In the genomic region with DNA sequence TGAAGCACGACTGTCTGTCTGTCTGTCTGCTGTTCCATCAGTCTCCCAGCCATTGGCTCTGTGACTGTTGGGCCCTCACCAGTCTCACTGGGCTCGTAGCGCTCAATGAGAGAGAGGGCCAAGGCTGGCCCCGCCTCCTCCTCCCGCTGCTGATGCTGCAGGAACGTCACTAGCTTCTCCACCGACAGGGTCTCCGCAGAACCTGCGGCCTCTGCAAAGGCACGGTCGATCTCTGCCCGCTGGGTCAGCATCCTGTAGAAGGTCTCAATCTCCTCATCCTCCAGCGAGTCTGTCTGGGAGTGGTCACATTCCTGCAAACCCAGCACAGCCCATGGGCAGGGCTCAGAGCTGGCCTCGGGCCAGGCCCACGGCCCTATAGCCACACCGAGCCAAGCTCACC, we compare ENCODE assay signal across 18 mouse cellular contexts. TPM values are rescaled to one million over a fixed set of nuclear protein-coding genes. Genes with fewer than 3 reads are reported as not detected.
DNase-seq lines count a peak whose midpoint lies in the region; ATAC-seq and TF ChIP-seq lines count a peak whose summit lies in the region.
"Had no signal": no experiment of that assay in that cellular context is flagged by ENCODE, and none has a peak within 500 bp of the region (broad histone marks: within the 10 kb centered on the region; RNA-seq: fewer than 3 reads in every experiment).

No protein-coding gene starts in this region.

- ATAC-seq in intestine, embryonic 15.5 days, result peak; percentile 23
- no peak for ATAC-seq in intestine, postnatal 0 days
- ATAC-seq in liver, postnatal 0 days, result peak; percentile 35
- no peak for ATAC-seq in erythroid progenitor cell, adult 5-6 weeks (replicated peaks; ENCODE audit: low FRiP score, poor library complexity, severe bottlenecking)
- ATAC-seq: forebrain, embryonic 15.5 days; midbrain, embryonic 13.5 days had no signal

- 0 out of 2 replicates have a peak, but pooled peaks cover 6% of the 10 kb centered on the region for H3K36me3 ChIP-seq in intestine, embryonic 15.5 days
- peaks cover 22% of the 10 kb centered on the region; the same call in 1 of the 2 replicates for H3K36me3 ChIP-seq in intestine, postnatal 0 days (ENCODE audit: control insufficient read depth, insufficient read depth)
- no peaks in the 10 kb centered on the region for H3K36me3 ChIP-seq in ES-Bruce4 (ENCODE audit: control insufficient read depth, insufficient read depth, low read length, poor library complexity, severe bottlenecking)
- H3K36me3 ChIP-seq in liver, postnatal 0 days (replicated peaks; ENCODE audit: insufficient read depth, low read length), result no peaks in the 10 kb centered on the region
- H3K36me3 ChIP-seq: forebrain, embryonic 15.5 days had no signal

- H3K4me2 ChIP-seq in intestine, embryonic 15.5 days (replicated peaks), result no peak overlapping the region
- H3K4me2 ChIP-seq in intestine, postnatal 0 days (replicated peaks; ENCODE audit: low read depth), result no peak overlapping the region
- H3K4me2 ChIP-seq in liver, postnatal 0 days (ENCODE audit: low read depth, low read length), result no peak overlapping the region
- H3K4me2 ChIP-seq: forebrain, embryonic 15.5 days; heart, embryonic 15.5 days; hindbrain, embryonic 12.5 days; midbrain, embryonic 13.5 days had no signal

- no peak overlapping the region for H3K9ac ChIP-seq in intestine, embryonic 15.5 days
- no peak overlapping the region for H3K9ac ChIP-seq in intestine, postnatal 0 days (ENCODE audit: low read depth, low read length)
- H3K9ac ChIP-seq in ES-Bruce4 (ENCODE audit: low read depth, poor library complexity, severe bottlenecking), result no peak overlapping the region
- H3K9ac ChIP-seq in liver, postnatal 0 days (replicated peaks), result no peak overlapping the region
- H3K9ac ChIP-seq: forebrain, embryonic 15.5 days; heart, embryonic 15.5 days; hindbrain, embryonic 12.5 days; midbrain, embryonic 13.5 days had no signal

- peaks cover 5% of the 10 kb centered on the region; the same call in 1 of the 2 replicates for H3K4me1 ChIP-seq in intestine, embryonic 15.5 days (replicated peaks)
- peaks cover 7% of the 10 kb centered on the region; the same call in 1 of the 2 replicates for H3K4me1 ChIP-seq in intestine, postnatal 0 days (replicated peaks; ENCODE audit: control insufficient read depth, insufficient read depth, low read length)
- peaks cover under 1% of the 10 kb centered on the region for H3K4me1 ChIP-seq in ES-Bruce4 (ENCODE audit: control insufficient read depth, insufficient read depth, low read length)
- H3K4me1 ChIP-seq in bone marrow macrophage, adult 2 months (ENCODE audit: control insufficient read depth, insufficient read depth, low read length), result peaks cover 20% of the 10 kb centered on the region
- no peaks in the 10 kb centered on the region; the same call in 1 of the 2 replicates for H3K4me1 ChIP-seq in liver, postnatal 0 days (ENCODE audit: insufficient read depth)
- H3K4me1 ChIP-seq: forebrain, embryonic 15.5 days; midbrain, embryonic 13.5 days had no signal

- H3K27me3 ChIP-seq in intestine, embryonic 15.5 days (replicated peaks), result no peaks in the 10 kb centered on the region
- no peaks in the 10 kb centered on the region for H3K27me3 ChIP-seq in intestine, postnatal 0 days (replicated peaks; ENCODE audit: control insufficient read depth, insufficient read depth, low read length)
- no peaks in the 10 kb centered on the region for H3K27me3 ChIP-seq in ES-Bruce4 (ENCODE audit: control insufficient read depth, insufficient read depth, low read length, poor library complexity, severe bottlenecking)
- H3K27me3 ChIP-seq in liver, postnatal 0 days (ENCODE audit: insufficient read depth, low read length), result no peaks in the 10 kb centered on the region
- H3K27me3 ChIP-seq: forebrain, embryonic 15.5 days; heart, embryonic 15.5 days; hindbrain, embryonic 12.5 days had no signal

- H3K9me3 ChIP-seq in intestine, embryonic 15.5 days, result no peaks in the 10 kb centered on the region
- H3K9me3 ChIP-seq in intestine, postnatal 0 days (ENCODE audit: control insufficient read depth), result no peaks in the 10 kb centered on the region
- no peaks in the 10 kb centered on the region for H3K9me3 ChIP-seq in ES-Bruce4 (replicated peaks; ENCODE audit: control insufficient read depth, insufficient read depth, low read length, poor library complexity, severe bottlenecking)
- H3K9me3 ChIP-seq in liver, postnatal 0 days (ENCODE audit: low read length), result no peaks in the 10 kb centered on the region
- H3K9me3 ChIP-seq: forebrain, embryonic 15.5 days; heart, embryonic 15.5 days; hindbrain, embryonic 12.5 days; midbrain, embryonic 13.5 days had no signal

- no peak for TF ChIP-seq CTCF in intestine, postnatal 0 days (IDR thresholded peaks at IDR 0.05; ENCODE audit: low read depth)
- no peak for TF ChIP-seq CTCF in ES-Bruce4 (IDR thresholded peaks at IDR 0.05; ENCODE audit: low read depth, low read length)
- TF ChIP-seq CTCF in bone marrow macrophage, adult 2 months (IDR thresholded peaks at IDR 0.05; ENCODE audit: low read depth, low read length), result no peak
- no peak for TF ChIP-seq CTCF in liver, postnatal 0 days (IDR thresholded peaks at IDR 0.05; ENCODE audit: low read depth)
- no peak for TF ChIP-seq CTCF in gastrocnemius, adult 2 months (IDR thresholded peaks at IDR 0.05)

- no peak overlapping the region for H3K27ac ChIP-seq in intestine, embryonic 15.5 days
- no peak overlapping the region for H3K27ac ChIP-seq in intestine, postnatal 0 days (ENCODE audit: low read depth, low read length)
- H3K27ac ChIP-seq in ES-Bruce4 (ENCODE audit: insufficient read depth, low read length), result no peak overlapping the region
- peak overlapping the region; percentile 79 for H3K27ac ChIP-seq in bone marrow macrophage, adult 2 months (ENCODE audit: insufficient read depth, low read depth, low read length)
- no peak overlapping the region for H3K27ac ChIP-seq in liver, postnatal 0 days (ENCODE audit: low read depth)
- H3K27ac ChIP-seq in gastrocnemius, adult 2 months, result no peak overlapping the region
- H3K27ac ChIP-seq: forebrain, embryonic 15.5 days; heart, embryonic 15.5 days; hindbrain, embryonic 12.5 days; midbrain, embryonic 13.5 days had no signal

- no peak for TF ChIP-seq POLR2A in ES-Bruce4 (IDR thresholded peaks at IDR 0.05; ENCODE audit: insufficient read depth, low read length)
- no peak for TF ChIP-seq POLR2A in bone marrow macrophage, adult 2 months (IDR thresholded peaks at IDR 0.05; ENCODE audit: borderline replicate concordance, low read depth, low read length)

- no peak overlapping the region for H3K4me3 ChIP-seq in intestine, embryonic 15.5 days (replicated peaks)
- H3K4me3 ChIP-seq in intestine, postnatal 0 days (ENCODE audit: low read depth, low read length), result no peak overlapping the region
- no peak overlapping the region for H3K4me3 ChIP-seq in ES-Bruce4 (ENCODE audit: low read depth, low read length)
- no peak overlapping the region for H3K4me3 ChIP-seq in bone marrow macrophage, adult 2 months (ENCODE audit: insufficient read depth, low read length)
- H3K4me3 ChIP-seq in liver, postnatal 0 days (ENCODE audit: low read depth, low read length), result no peak overlapping the region
- H3K4me3 ChIP-seq in gastrocnemius, adult 2 months, result no peak overlapping the region
- H3K4me3 ChIP-seq: forebrain, embryonic 15.5 days; heart, embryonic 15.5 days; hindbrain, embryonic 12.5 days; midbrain, embryonic 13.5 days had no signal

- 0 out of 2 replicates have a peak, but pooled peaks have one; percentile 1 for TF ChIP-seq EP300 in ES-Bruce4 (IDR thresholded peaks at IDR 0.05; ENCODE audit: insufficient read depth, low read depth, low read length)
- TF ChIP-seq EP300 in liver, postnatal 0 days (IDR thresholded peaks at IDR 0.05; ENCODE audit: low read depth), result no peak

- intact Hi-C loops in gastrocnemius, adult 2 months (cut with DNase I), result no loop called here

- no peak for DNase-seq in liver, postnatal 0 days
- no peak for DNase-seq in adrenal gland, adult 8-10 months
- DNase-seq in gastrocnemius, adult 2 months, result no peak
- DNase-seq: cerebellum, postnatal 14 days; kidney, adult 18-20 months; kidney, postnatal 4 days; lung, postnatal 10 days; thymus, adult 18-20 months had no signal

- WGBS in intestine, embryonic 15.5 days, result 68% methylated on average over 16 of the region's 16 CpGs
- WGBS in intestine, postnatal 0 days, result 65% methylated on average over 16 of the region's 16 CpGs
- WGBS in liver, postnatal 0 days (ENCODE audit: insufficient replicate concordance), result 63% methylated on average over 16 of the region's 16 CpGs

RNA-seq across cellular contexts. Expression of gene Plcd1, which starts 17.6 kb away (rescaled TPM):
- polyA plus RNA-seq in intestine, embryonic 15.5 days (2015; fragmentation: Nextera tagmentation; extraction: Ambion mirVana), result 16.8 and 18.7 TPM in 2 replicates
- polyA plus RNA-seq in intestine, postnatal 0 days (2015; fragmentation: Nextera tagmentation; extraction: Ambion mirVana), result 6.3 and 6.5 TPM in 2 replicates
- 22.0 and 23.2 TPM in 2 replicates for polyA plus RNA-seq in ES-Bruce4 (2011; ENCODE audit: insufficient read depth, insufficient read length, low read depth, missing spikeins)
- polyA plus RNA-seq in bone marrow macrophage, adult 2 months (2012; ENCODE audit: insufficient read depth, insufficient read length, missing spikeins), result 1.7 and 1.8 TPM in 2 replicates
- polyA plus RNA-seq in liver, postnatal 0 days (2015; fragmentation: Nextera tagmentation; extraction: Ambion mirVana), result 0.85 and 1.1 TPM in 2 replicates
- 10 to 100 TPM in 2 of 4 experiments, 1 to 10 TPM in 2; 8.5 to 19.9 (median 13.2) TPM for total RNA-seq in adrenal gland, adult 8-10 months (2022)
- total RNA-seq in erythroid progenitor cell, adult 5-6 weeks (2015; ENCODE audit: low replicate concordance), result not detected in 2 replicates
- not detected in 2 replicates for total RNA-seq in erythroid progenitor cell, adult 5-6 weeks (2017; ENCODE audit: low replicate concordance)
- 1 to 10 TPM; 7.6 to 9.6 TPM for total RNA-seq in gastrocnemius, adult 2 months (2021)

RNA-seq across cellular contexts. Expression of gene Vill, which starts 23.1 kb away (rescaled TPM):
- 16.1 and 17.2 TPM in 2 replicates for polyA plus RNA-seq in intestine, embryonic 15.5 days (2015; fragmentation: Nextera tagmentation; extraction: Ambion mirVana)
- polyA plus RNA-seq in intestine, postnatal 0 days (2015; fragmentation: Nextera tagmentation; extraction: Ambion mirVana), result 3.6 and 5.1 TPM in 2 replicates
- polyA plus RNA-seq in ES-Bruce4 (2011; ENCODE audit: insufficient read depth, insufficient read length, low read depth, missing spikeins), result 37.0 and 40.0 TPM in 2 replicates
- 40.4 and 43.1 TPM in 2 replicates for polyA plus RNA-seq in bone marrow macrophage, adult 2 months (2012; ENCODE audit: insufficient read depth, insufficient read length, missing spikeins)
- polyA plus RNA-seq in liver, postnatal 0 days (2015; fragmentation: Nextera tagmentation; extraction: Ambion mirVana), result 8.3 and 9.3 TPM in 2 replicates
- 1 to 10 TPM; 2.4 to 4.6 (median 4.4) TPM for total RNA-seq in adrenal gland, adult 8-10 months (2022)
- total RNA-seq in erythroid progenitor cell, adult 5-6 weeks (2015; ENCODE audit: low replicate concordance), result 1.8 TPM in 1 of 2 replicates, not detected in the other
- total RNA-seq in erythroid progenitor cell, adult 5-6 weeks (2017; ENCODE audit: low replicate concordance), result 1.9 TPM in 1 of 2 replicates, not detected in the other
- total RNA-seq in gastrocnemius, adult 2 months (2021), result under 1 TPM in 1 of 2 experiments, not detected in 1; 0.45 TPM

RNA-seq across cellular contexts. Expression of gene Dlec1, which starts 26.6 kb away (rescaled TPM):
- 0.51 and 0.72 TPM in 2 replicates for polyA plus RNA-seq in intestine, embryonic 15.5 days (2015; fragmentation: Nextera tagmentation; extraction: Ambion mirVana)
- 0.05 and 0.07 TPM in 2 replicates for polyA plus RNA-seq in intestine, postnatal 0 days (2015; fragmentation: Nextera tagmentation; extraction: Ambion mirVana)
- 2.4 and 2.5 TPM in 2 replicates for polyA plus RNA-seq in ES-Bruce4 (2011; ENCODE audit: insufficient read depth, insufficient read length, low read depth, missing spikeins)
- polyA plus RNA-seq in bone marrow macrophage, adult 2 months (2012; ENCODE audit: insufficient read depth, insufficient read length, missing spikeins), result not detected in 2 replicates
- polyA plus RNA-seq in liver, postnatal 0 days (2015; fragmentation: Nextera tagmentation; extraction: Ambion mirVana), result 0.05 TPM in 2 replicates
- total RNA-seq in adrenal gland, adult 8-10 months (2022), result 1 to 10 TPM; 2.2 to 6.6 (median 4.5) TPM
- total RNA-seq in erythroid progenitor cell, adult 5-6 weeks (2015; ENCODE audit: low replicate concordance), result 0.36 TPM in 1 of 2 replicates, not detected in the other
- total RNA-seq in erythroid progenitor cell, adult 5-6 weeks (2017; ENCODE audit: low replicate concordance), result not detected in 2 replicates
- total RNA-seq in gastrocnemius, adult 2 months (2021), result not detected
- total RNA-seq: gastrocnemius, adult 8-10 months had no signal

Comparison
In these comparisons a context has a peak if more than half of its experiments do, and no peak if none do; other contexts are left out.
1. ATAC-seq: peak in intestine, embryonic 15.5 days (single experiment) and liver, postnatal 0 days (single experiment); none in intestine, postnatal 0 days (single experiment) and erythroid progenitor cell, adult 5-6 weeks (single experiment).